Mouse (Mus musculus): ENCODE measurements around the gene Rad51b. TPM values are rescaled to one million over a fixed set of nuclear protein-coding genes. Genes with fewer than 3 reads are reported as not detected.
A peak's percentile ranks its signal among the peaks of the same experiment; 100 is the strongest.

Gene Rad51b
- polyA plus RNA-seq, 1 experiment from 2014 or later: 10.0 TPM

DNA sequence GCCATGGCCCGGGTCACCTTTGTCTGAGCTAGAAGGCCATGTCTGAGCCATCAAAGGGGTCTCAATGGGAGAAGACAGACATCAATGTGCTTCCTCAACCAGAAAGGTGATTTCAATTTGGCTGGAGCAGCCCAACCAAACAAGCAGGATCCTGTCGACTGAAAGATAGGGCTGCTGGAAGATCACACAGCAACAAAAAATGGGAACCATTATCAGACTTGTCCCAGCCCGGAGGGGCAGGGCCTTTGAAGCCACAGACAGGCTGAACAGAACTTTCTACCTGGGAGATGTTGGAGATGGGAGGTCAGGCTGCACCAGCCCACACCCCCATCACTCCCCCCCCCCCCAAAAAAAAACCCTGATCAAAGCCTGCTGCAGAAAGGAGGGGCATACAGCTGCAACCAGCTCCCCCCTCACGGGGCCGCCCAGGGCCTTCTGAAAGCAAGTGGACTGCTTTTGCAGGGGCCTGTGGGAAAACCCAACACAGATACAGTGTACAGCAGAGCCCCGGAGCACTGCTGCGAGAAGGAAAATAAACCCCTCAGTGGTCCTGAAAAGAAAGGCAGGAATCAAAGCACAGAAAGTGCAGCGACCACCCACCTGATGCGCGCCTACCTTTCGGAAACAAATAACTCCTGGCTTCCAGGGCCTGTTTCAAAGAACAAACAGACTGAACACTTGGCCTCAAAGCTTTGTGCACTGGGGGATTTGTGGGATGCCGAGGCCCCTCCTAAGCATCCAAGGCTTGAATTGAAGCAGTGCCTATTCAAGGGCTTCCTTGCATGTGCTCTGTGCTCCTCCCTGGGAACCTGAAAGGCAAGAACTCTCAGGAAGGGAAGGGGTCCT, 542.2 kb downstream of the Rad51b start:
- Histone ChIP-seq H3K4me2 (ENCODE audit: low read length) (no peak overlapping the region), H3K9ac (ENCODE audit: low read length) (no peak overlapping the region), H3K9me3 (ENCODE audit: control insufficient read depth, low read length) (no peaks in the 10 kb centered on the region), H3K4me3 (ENCODE audit: low read depth, low read length) (no peak overlapping the region), H3K27me3 (replicated peaks; ENCODE audit: control insufficient read depth, insufficient read depth, low read length) (no peaks in the 10 kb centered on the region), H3K4me1 (replicated peaks; ENCODE audit: control insufficient read depth, insufficient read depth, low read length) (peaks cover 65% of the 10 kb centered on the region), H3K36me3 (ENCODE audit: control insufficient read depth, insufficient read depth, low read length) (no peaks in the 10 kb centered on the region), H3K27ac (ENCODE audit: low read depth) (0 out of 2 replicates have a peak overlapping the region, but pooled peaks have one; percentile 47)
- 62% methylated on average over 12 of the region's 12 CpGs for WGBS
- DNase-seq (ENCODE audit: low spot score) (no peak), ATAC-seq (replicated peaks; ENCODE audit: low FRiP score, low TSS enrichment, low read depth) (no peak)

DNA sequence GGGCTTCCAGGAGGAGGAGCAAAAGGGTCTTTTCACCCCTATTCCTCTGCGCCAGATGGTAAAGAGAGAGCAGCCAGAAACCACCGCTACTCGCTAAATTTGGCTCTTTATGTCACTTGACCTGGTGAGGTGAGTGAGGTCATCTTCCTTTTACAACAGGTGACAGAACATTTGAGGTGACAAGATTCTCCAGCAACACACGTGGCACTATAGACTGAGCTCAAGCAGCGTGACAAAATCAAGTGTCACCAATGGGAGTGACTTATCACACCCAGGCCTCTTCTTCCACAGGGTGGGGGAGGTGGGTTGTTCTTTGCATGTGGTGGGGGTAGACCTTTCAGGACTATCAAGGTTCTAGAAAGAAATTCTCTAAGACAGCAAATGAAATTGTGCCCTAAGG, 543.4 kb downstream of the Rad51b start:
- peak overlapping the region; percentile 95; the same call in 1 of the 2 replicates for H3K27ac ChIP-seq (ENCODE audit: low read depth)
- H3K4me3 ChIP-seq (ENCODE audit: low read depth, low read length): no peak overlapping the region
- ATAC-seq (replicated peaks; ENCODE audit: low FRiP score, low TSS enrichment, low read depth): no peak
- no peak overlapping the region for H3K9ac ChIP-seq (ENCODE audit: low read length)
- DNase-seq (ENCODE audit: low spot score): no peak
- no peaks in the 10 kb centered on the region for H3K9me3 ChIP-seq (ENCODE audit: control insufficient read depth, low read length)
- H3K36me3 ChIP-seq (ENCODE audit: control insufficient read depth, insufficient read depth, low read length): no peaks in the 10 kb centered on the region
- 65% methylated on average over 5 of the region's 5 CpGs for WGBS
- H3K27me3 ChIP-seq (replicated peaks; ENCODE audit: control insufficient read depth, insufficient read depth, low read length): no peaks in the 10 kb centered on the region
- peaks cover 65% of the 10 kb centered on the region for H3K4me1 ChIP-seq (replicated peaks; ENCODE audit: control insufficient read depth, insufficient read depth, low read length)
- no peak overlapping the region for H3K4me2 ChIP-seq (ENCODE audit: low read length)

- WGBS: 80% methylated on average over 3 of the region's 3 CpGs
- Histone ChIP-seq H3K9me3 (ENCODE audit: control insufficient read depth, low read length) (no peaks in the 10 kb centered on the region), H3K4me1 (replicated peaks; ENCODE audit: control insufficient read depth, insufficient read depth, low read length) (peaks cover 70% of the 10 kb centered on the region), H3K27ac (ENCODE audit: low read depth) (peak overlapping the region; percentile 95), H3K27me3 (replicated peaks; ENCODE audit: control insufficient read depth, insufficient read depth, low read length) (no peaks in the 10 kb centered on the region), H3K4me3 (ENCODE audit: low read depth, low read length) (no peak overlapping the region), H3K9ac (ENCODE audit: low read length) (no peak overlapping the region), H3K36me3 (ENCODE audit: control insufficient read depth, insufficient read depth, low read length) (no peaks in the 10 kb centered on the region), H3K4me2 (ENCODE audit: low read length) (no peak overlapping the region)
- DNase-seq (ENCODE audit: low spot score) (no peak), ATAC-seq (replicated peaks; ENCODE audit: low FRiP score, low TSS enrichment, low read depth) (no peak)
Measured at GRCm38 (mm10) chr12:79841248-79841647, 544.2 kb downstream of the Rad51b start.

- Histone ChIP-seq H3K4me3 (ENCODE audit: low read depth, low read length) (no peak overlapping the region), H3K4me2 (ENCODE audit: low read length) (peak overlapping the region; percentile 9; the same call in 1 of the 2 replicates), H3K9ac (ENCODE audit: low read length) (no peak overlapping the region), H3K36me3 (ENCODE audit: control insufficient read depth, insufficient read depth, low read length) (no peaks in the 10 kb centered on the region), H3K4me1 (replicated peaks; ENCODE audit: control insufficient read depth, insufficient read depth, low read length) (peaks cover 74% of the 10 kb centered on the region), H3K27me3 (replicated peaks; ENCODE audit: control insufficient read depth, insufficient read depth, low read length) (no peaks in the 10 kb centered on the region), H3K27ac (ENCODE audit: low read depth) (peak overlapping the region; percentile 95), H3K9me3 (ENCODE audit: control insufficient read depth, low read length) (no peaks in the 10 kb centered on the region)
- peak; percentile 77 for DNase-seq (ENCODE audit: low spot score)
- peak; percentile 89 for ATAC-seq (replicated peaks; ENCODE audit: low FRiP score, low TSS enrichment, low read depth)
- WGBS: 13% methylated on average over 7 of the region's 7 CpGs
Measured at GRCm38 (mm10) chr12:79842319-79842718, 545.2 kb downstream of the Rad51b start.

- Histone ChIP-seq H3K4me2 (ENCODE audit: low read length) (peak overlapping the region; percentile 9; the same call in 1 of the 2 replicates), H3K36me3 (ENCODE audit: control insufficient read depth, insufficient read depth, low read length) (no peaks in the 10 kb centered on the region), H3K4me1 (replicated peaks; ENCODE audit: control insufficient read depth, insufficient read depth, low read length) (peaks cover 68% of the 10 kb centered on the region), H3K27me3 (replicated peaks; ENCODE audit: control insufficient read depth, insufficient read depth, low read length) (no peaks in the 10 kb centered on the region), H3K9me3 (ENCODE audit: control insufficient read depth, low read length) (no peaks in the 10 kb centered on the region), H3K9ac (ENCODE audit: low read length) (peak overlapping the region; percentile 22; the same call in 1 of the 2 replicates), H3K27ac (ENCODE audit: low read depth) (peak overlapping the region; percentile 95), H3K4me3 (ENCODE audit: low read depth, low read length) (no peak overlapping the region)
- DNase-seq (ENCODE audit: low spot score): peak; percentile 63
- no peak for ATAC-seq (replicated peaks; ENCODE audit: low FRiP score, low TSS enrichment, low read depth)
- WGBS: 34% methylated on average over 11 of the region's 11 CpGs
Measured at GRCm38 (mm10) chr12:79843002-79843401, 545.9 kb downstream of the Rad51b start.

GRCm38 (mm10) chr12:79843496-79843895, 546.4 kb downstream of the Rad51b start:
- H3K4me1 ChIP-seq (replicated peaks; ENCODE audit: control insufficient read depth, insufficient read depth, low read length): peaks cover 66% of the 10 kb centered on the region
- H3K9me3 ChIP-seq (ENCODE audit: control insufficient read depth, low read length): no peaks in the 10 kb centered on the region
- H3K36me3 ChIP-seq (ENCODE audit: control insufficient read depth, insufficient read depth, low read length): no peaks in the 10 kb centered on the region
- H3K4me2 ChIP-seq (ENCODE audit: low read length): no peak overlapping the region
- H3K27ac ChIP-seq (ENCODE audit: low read depth): peak overlapping the region; percentile 95
- ATAC-seq (replicated peaks; ENCODE audit: low FRiP score, low TSS enrichment, low read depth) (no peak), DNase-seq (ENCODE audit: low spot score) (no peak)
- no peaks in the 10 kb centered on the region for H3K27me3 ChIP-seq (replicated peaks; ENCODE audit: control insufficient read depth, insufficient read depth, low read length)
- no peak overlapping the region for H3K4me3 ChIP-seq (ENCODE audit: low read depth, low read length)
- H3K9ac ChIP-seq (ENCODE audit: low read length): no peak overlapping the region
- WGBS: 28% methylated on average over 6 of the region's 6 CpGs

DNA sequence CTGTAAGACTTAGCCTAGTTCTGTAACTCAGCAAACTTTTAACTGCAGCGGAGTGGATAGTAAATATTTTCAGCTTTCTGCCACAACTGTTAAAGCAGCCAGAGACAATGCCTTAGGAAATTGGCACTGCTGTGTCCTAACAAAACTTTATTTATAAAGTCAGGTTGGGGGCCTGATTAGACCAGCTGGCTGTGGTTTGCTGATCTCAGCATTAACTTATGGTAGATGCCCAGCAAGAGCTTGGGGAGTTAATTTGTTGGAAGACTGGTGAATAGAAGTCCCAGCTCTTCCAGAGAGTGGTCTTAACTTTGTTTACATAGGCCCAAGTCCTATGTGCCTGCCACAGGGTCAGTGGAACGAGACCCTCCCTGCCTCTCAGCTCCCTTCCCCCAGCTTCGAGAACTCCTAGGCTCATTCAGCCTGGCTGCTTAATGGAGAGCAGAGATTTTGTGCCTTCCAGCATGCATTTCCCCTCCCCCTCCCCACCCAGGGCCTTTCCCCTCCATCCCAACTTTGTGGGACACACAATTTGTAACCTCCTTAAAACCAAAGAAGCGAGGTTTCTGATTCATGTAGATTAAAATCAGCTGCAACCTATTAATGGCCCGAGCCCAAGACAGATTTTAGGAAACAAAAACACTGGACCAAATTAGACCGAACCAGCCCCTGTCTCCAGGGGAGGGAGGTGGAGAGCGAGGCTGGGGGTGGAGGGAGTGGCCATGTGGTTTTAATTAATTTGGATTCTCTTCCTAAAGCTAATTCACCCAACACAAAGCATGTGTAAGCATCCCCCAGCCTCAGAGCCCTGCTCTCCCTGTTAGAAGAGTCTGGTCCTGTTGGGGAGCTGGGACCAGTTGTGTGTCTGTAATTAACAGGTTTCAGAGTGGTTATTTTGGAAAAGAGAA, 549.4 kb downstream of the Rad51b start:
- Histone ChIP-seq H3K9ac (ENCODE audit: low read length) (no peak overlapping the region), H3K4me2 (ENCODE audit: low read length) (no peak overlapping the region), H3K27me3 (replicated peaks; ENCODE audit: control insufficient read depth, insufficient read depth, low read length) (no peaks in the 10 kb centered on the region), H3K36me3 (ENCODE audit: control insufficient read depth, insufficient read depth, low read length) (no peaks in the 10 kb centered on the region), H3K27ac (ENCODE audit: low read depth) (peak overlapping the region; percentile 34), H3K9me3 (ENCODE audit: control insufficient read depth, low read length) (no peaks in the 10 kb centered on the region), H3K4me1 (replicated peaks; ENCODE audit: control insufficient read depth, insufficient read depth, low read length) (peaks cover 49% of the 10 kb centered on the region), H3K4me3 (ENCODE audit: low read depth, low read length) (no peak overlapping the region)
- 52% methylated on average over 7 of the region's 7 CpGs for WGBS
- DNase-seq (ENCODE audit: low spot score) (no peak), ATAC-seq (replicated peaks; ENCODE audit: low FRiP score, low TSS enrichment, low read depth) (no peak)

DNA sequence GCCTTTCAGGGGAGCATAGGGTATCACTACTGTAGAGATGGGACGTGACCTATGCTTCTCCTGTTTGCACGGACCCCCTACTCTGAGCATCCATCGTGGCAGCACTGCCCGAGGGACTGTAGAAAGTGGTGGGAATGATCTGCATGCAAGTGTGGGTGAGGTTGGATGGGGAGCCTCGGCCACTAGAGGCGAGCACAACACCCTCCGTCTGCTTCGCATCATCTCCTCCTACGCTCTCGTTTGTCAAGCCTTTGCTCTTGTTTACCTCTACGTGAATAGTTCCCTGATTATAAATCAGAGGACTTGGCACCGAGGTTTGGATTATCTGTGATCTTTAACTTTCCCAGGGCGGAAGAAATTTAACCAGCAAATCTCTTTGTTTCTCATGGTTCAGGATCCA, 551.5 kb downstream of the Rad51b start:
- WGBS: 32% methylated on average over 13 of the region's 13 CpGs
- H3K9me3 ChIP-seq (ENCODE audit: control insufficient read depth, low read length): 0 out of 2 replicates have a peak, but pooled peaks cover 4% of the 10 kb centered on the region
- peak; percentile 66 for DNase-seq (ENCODE audit: low spot score)
- no peaks in the 10 kb centered on the region for H3K36me3 ChIP-seq (ENCODE audit: control insufficient read depth, insufficient read depth, low read length)
- H3K4me3 ChIP-seq (ENCODE audit: low read depth, low read length): no peak overlapping the region
- peak; percentile 52 for ATAC-seq (replicated peaks; ENCODE audit: low FRiP score, low TSS enrichment, low read depth)
- no peak overlapping the region for H3K9ac ChIP-seq (ENCODE audit: low read length)
- no peak overlapping the region for H3K4me2 ChIP-seq (ENCODE audit: low read length)
- H3K4me1 ChIP-seq (replicated peaks; ENCODE audit: control insufficient read depth, insufficient read depth, low read length): peaks cover 34% of the 10 kb centered on the region
- H3K27me3 ChIP-seq (replicated peaks; ENCODE audit: control insufficient read depth, insufficient read depth, low read length): no peaks in the 10 kb centered on the region
- peak overlapping the region; percentile 62; the same call in 1 of the 2 replicates for H3K27ac ChIP-seq (ENCODE audit: low read depth)
